Mouse (Mus musculus): ENCODE measurements at regions not wholly inside any gene's neighbourhood (a gene's known extent, or its start where the extent isn't known, plus 50 kb on each side); places are given as distances from the start of the nearest gene placed in this dataset.

DNA sequence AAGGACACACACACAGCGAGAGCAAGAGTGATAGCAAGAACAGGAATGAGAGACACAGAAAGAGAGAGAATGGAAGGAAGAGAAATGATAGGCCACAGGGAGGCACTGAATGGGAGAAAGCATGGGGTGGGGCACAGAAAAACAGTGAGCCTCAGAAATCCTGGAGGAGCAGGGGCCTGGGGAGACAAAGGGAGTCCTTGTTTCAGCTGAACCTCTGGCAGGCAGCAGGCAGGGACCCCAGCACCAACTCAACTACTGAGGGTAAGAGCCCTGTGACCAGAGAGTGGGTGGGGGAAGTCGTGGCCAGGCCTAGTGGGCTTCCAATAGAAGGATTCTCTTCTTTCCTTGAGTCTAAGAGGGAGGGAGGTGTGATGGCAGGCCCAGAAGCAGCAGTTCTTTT, 54.3 kb upstream of the Mvb12b start:
- TF ChIP-seq CTCF (IDR thresholded peaks at IDR 0.05; ENCODE audit: extremely low read depth, insufficient read depth, low read length) (no peak), POLR2A (IDR thresholded peaks at IDR 0.05; ENCODE audit: extremely low read depth, insufficient read depth, low read length) (no peak)
